Mouse (Mus musculus) 3T3-L1 (cell line): ENCODE results near the gene Mrpl20.

Experiments
- DNase-seq: peaks from one replicate; pipeline ENCODE4 v3.0.0-alpha.2; 2015; ENCODE audit warnings: low read depth, low spot score

The Mrpl20 gene

GRCm38 (mm10) chr4:155851951-155852411, 49.3 kb downstream of the Mrpl20 start:
- peak; percentile 37 for DNase-seq

- DNase-seq = no peak
These were observed 50.7 kb downstream of the Mrpl20 start for GRCm38 (mm10) chr4:155853421-155853820.

- DNase-seq = no peak
These were observed 52.3 kb downstream of the Mrpl20 start for GRCm38 (mm10) chr4:155854991-155855390.

GRCm38 (mm10) chr4:155856071-155856470, 53.4 kb downstream of the Mrpl20 start:
- no peak for DNase-seq

- no peak for DNase-seq
These were observed 54.2 kb downstream of the Mrpl20 start for GRCm38 (mm10) chr4:155856881-155857280.

- DNase-seq = peak; percentile 43
These were observed 56.6 kb downstream of the Mrpl20 start for GRCm38 (mm10) chr4:155859318-155859717.
